In the genomic region with DNA sequence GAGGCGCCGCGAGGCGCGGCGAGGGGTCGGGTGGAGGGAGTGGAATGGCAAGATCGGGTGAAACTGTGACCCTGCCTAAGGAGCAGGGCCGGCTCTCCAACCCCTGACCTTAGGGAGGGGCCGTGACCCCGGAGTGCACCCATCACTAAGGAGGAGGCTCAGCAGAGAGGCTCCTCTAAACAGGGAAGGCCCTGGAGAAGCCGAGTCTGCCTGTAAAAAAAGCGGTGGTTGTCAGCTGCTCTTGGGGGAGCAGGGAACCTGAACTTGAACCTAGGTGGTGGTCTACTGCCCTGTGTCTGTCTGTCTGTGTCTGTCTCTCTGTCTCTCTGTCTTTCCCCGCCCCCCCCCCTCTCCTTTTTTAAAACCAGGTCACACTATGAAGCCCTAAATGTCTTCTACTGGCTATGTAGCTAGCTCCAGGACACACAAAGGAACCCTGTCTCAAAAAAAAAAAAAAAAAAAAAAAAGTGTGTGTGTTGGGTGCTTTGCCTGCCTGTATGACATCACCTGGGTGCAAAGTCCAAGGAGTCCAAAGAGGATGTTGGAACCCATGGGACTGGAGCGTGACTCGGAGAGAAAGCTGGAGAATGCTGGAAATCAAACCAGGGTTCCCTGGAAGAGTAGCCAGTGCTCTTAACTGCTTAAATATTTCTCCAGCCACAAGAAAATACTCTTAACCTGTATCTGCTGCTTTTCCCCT, we compare ENCODE assay signal across 8 mouse cellular contexts. TPM values are rescaled to one million over a fixed set of nuclear protein-coding genes. Genes with fewer than 3 reads are reported as not detected.
DNase-seq lines count a peak whose midpoint lies in the region; ATAC-seq and TF ChIP-seq lines count a peak whose summit lies in the region.

No protein-coding gene starts in this region.

- peak overlapping the region; percentile 74 for H3K4me3 ChIP-seq in erythroblast, embryonic 14.5 days (replicated peaks)
- H3K4me3 ChIP-seq in lung, postnatal 0 days (ENCODE audit: low read depth, low read length) = peak overlapping the region; percentile 60
- peak overlapping the region; percentile 72 for H3K4me3 ChIP-seq in stomach, postnatal 0 days (ENCODE audit: low read depth, low read length)

- H3K9ac ChIP-seq in lung, postnatal 0 days (replicated peaks; ENCODE audit: low read depth) = peak overlapping the region; percentile 92
- H3K9ac ChIP-seq in stomach, postnatal 0 days (ENCODE audit: low read length) = peak overlapping the region; percentile 98

- WGBS in lung, postnatal 0 days = 9% methylated on average over 16 of the region's 16 CpGs
- WGBS in stomach, postnatal 0 days = 5% methylated on average over 16 of the region's 16 CpGs

- H3K9me3 ChIP-seq in erythroblast, embryonic 14.5 days (ENCODE audit: control insufficient read depth, low read length) = no peaks in the 10 kb centered on the region
- H3K9me3 ChIP-seq in lung, postnatal 0 days (ENCODE audit: low read length) = no peaks in the 10 kb centered on the region
- no peaks in the 10 kb centered on the region for H3K9me3 ChIP-seq in stomach, postnatal 0 days (ENCODE audit: control insufficient read depth, low read length)

- ATAC-seq in lung, postnatal 0 days = peak; percentile 66
- peak; percentile 84 for ATAC-seq in stomach, postnatal 0 days (ENCODE audit: low FRiP score, low TSS enrichment)

- H3K36me3 ChIP-seq in erythroblast, embryonic 14.5 days (ENCODE audit: control insufficient read depth) = peaks cover 21% of the 10 kb centered on the region
- no peaks in the 10 kb centered on the region for H3K36me3 ChIP-seq in lung, postnatal 0 days (ENCODE audit: insufficient read depth, low read length)
- H3K36me3 ChIP-seq in stomach, postnatal 0 days (ENCODE audit: control insufficient read depth, insufficient read depth, low read length) = peaks cover 2% of the 10 kb centered on the region

- no peak for TF ChIP-seq CTCF in lung, postnatal 0 days (IDR thresholded peaks at IDR 0.05)
- TF ChIP-seq CTCF in stomach, postnatal 0 days (IDR thresholded peaks at IDR 0.05; ENCODE audit: low read depth) = no peak

- H3K4me2 ChIP-seq in lung, postnatal 0 days (replicated peaks; ENCODE audit: low read depth, low read length) = peak overlapping the region; percentile 68
- H3K4me2 ChIP-seq in stomach, postnatal 0 days (replicated peaks; ENCODE audit: low read depth) = peak overlapping the region; percentile 86

- peak overlapping the region; percentile 92 for H3K27ac ChIP-seq in lung, postnatal 0 days (ENCODE audit: low read length)
- peak overlapping the region; percentile 98 for H3K27ac ChIP-seq in stomach, postnatal 0 days (replicated peaks)

- H3K27me3 ChIP-seq in erythroblast, embryonic 14.5 days (ENCODE audit: control insufficient read depth) = no peaks in the 10 kb centered on the region; the same call in 1 of the 2 replicates
- no peaks in the 10 kb centered on the region for H3K27me3 ChIP-seq in lung, postnatal 0 days (replicated peaks; ENCODE audit: insufficient read depth, low read length)
- no peaks in the 10 kb centered on the region for H3K27me3 ChIP-seq in stomach, postnatal 0 days (ENCODE audit: control insufficient read depth, insufficient read depth, low read length)

- H3K4me1 ChIP-seq in erythroblast, embryonic 14.5 days (ENCODE audit: control insufficient read depth) = peaks cover 36% of the 10 kb centered on the region
- no peaks in the 10 kb centered on the region; the same call in 1 of the 2 replicates for H3K4me1 ChIP-seq in lung, postnatal 0 days (ENCODE audit: insufficient read depth, low read depth, low read length)
- H3K4me1 ChIP-seq in stomach, postnatal 0 days (replicated peaks; ENCODE audit: control insufficient read depth, insufficient read depth) = peaks cover 6% of the 10 kb centered on the region; the same call in 1 of the 2 replicates

- TF ChIP-seq EP300 in lung, postnatal 0 days (IDR thresholded peaks at IDR 0.05) = no peak
- no peak for TF ChIP-seq EP300 in stomach, postnatal 0 days (optimal IDR thresholded peaks at IDR 0.05)

- peak; percentile 71 for DNase-seq in thymus, postnatal 4 days
- DNase-seq in thymus, postnatal 25 days = no peak
- peak; percentile 76 for DNase-seq in kidney, adult 18-20 months
- DNase-seq in lung, postnatal 0 days (ENCODE audit: low spot score) = peak; percentile 48
- peak; percentile 85 for DNase-seq in stomach, postnatal 0 days (ENCODE audit: low spot score)
- no peak for DNase-seq in right cerebral cortex, postnatal 36 days (ENCODE audit: low spot score in 2 of 2)
- no peak for DNase-seq in embryo, embryonic 9.5 days (ENCODE audit: extremely low spot score)

RNA-seq across cellular contexts. Expression of gene Ndufs3, which starts 13.5 kb away (rescaled TPM):
- polyA plus RNA-seq in erythroblast, embryonic 14.5 days (2012) = 9.7 and 11.4 TPM in 2 replicates
- polyA plus RNA-seq in lung, postnatal 0 days (2015; fragmentation: Nextera tagmentation; extraction: Ambion mirVana) = 146 and 159 TPM in 2 replicates
- 224 and 230 TPM in 2 replicates for polyA plus RNA-seq in stomach, postnatal 0 days (2015; fragmentation: Nextera tagmentation; extraction: Ambion mirVana)

RNA-seq across cellular contexts. Expression of gene Kbtbd4, which starts 13.6 kb away (rescaled TPM):
- 0.30 and 0.53 TPM in 2 replicates for polyA plus RNA-seq in erythroblast, embryonic 14.5 days (2012)
- polyA plus RNA-seq in lung, postnatal 0 days (2015; fragmentation: Nextera tagmentation; extraction: Ambion mirVana) = 18.1 and 21.3 TPM in 2 replicates
- 16.4 and 18.4 TPM in 2 replicates for polyA plus RNA-seq in stomach, postnatal 0 days (2015; fragmentation: Nextera tagmentation; extraction: Ambion mirVana)

RNA-seq across cellular contexts. Expression of gene Celf1, which starts 22.0 kb away (rescaled TPM):
- 5.1 and 6.5 TPM in 2 replicates for polyA plus RNA-seq in erythroblast, embryonic 14.5 days (2012)
- 35.1 and 37.5 TPM in 2 replicates for polyA plus RNA-seq in lung, postnatal 0 days (2015; fragmentation: Nextera tagmentation; extraction: Ambion mirVana)
- 31.0 and 33.7 TPM in 2 replicates for polyA plus RNA-seq in stomach, postnatal 0 days (2015; fragmentation: Nextera tagmentation; extraction: Ambion mirVana)

RNA-seq across cellular contexts. Expression of gene C1qtnf4, which starts 32.5 kb away (rescaled TPM):
- polyA plus RNA-seq in erythroblast, embryonic 14.5 days (2012) = 3.9 and 5.9 TPM in 2 replicates
- polyA plus RNA-seq in lung, postnatal 0 days (2015; fragmentation: Nextera tagmentation; extraction: Ambion mirVana) = 6.2 and 8.2 TPM in 2 replicates
- polyA plus RNA-seq in stomach, postnatal 0 days (2015; fragmentation: Nextera tagmentation; extraction: Ambion mirVana) = 19.4 and 20.7 TPM in 2 replicates

Comparison
In these comparisons a context has a peak if more than half of its experiments do, and no peak if none do; other contexts are left out.
1. DNase-seq: peak in thymus, postnatal 4 days (single experiment), kidney, adult 18-20 months (single experiment), lung, postnatal 0 days (single experiment) and stomach, postnatal 0 days (single experiment); none in thymus, postnatal 25 days (single experiment), right cerebral cortex, postnatal 36 days (0 of 2) and embryo, embryonic 9.5 days (single experiment).
2. RNA of gene Ndufs3, which starts 13.5 kb away (polyA plus RNA-seq): 224 to 230 TPM in stomach, postnatal 0 days and 146 to 159 TPM in lung, postnatal 0 days; 9.7 to 11.4 TPM in erythroblast, embryonic 14.5 days; every median in the first group is over 10 times any median in the second.
3. RNA of gene Kbtbd4, which starts 13.6 kb away (polyA plus RNA-seq): 18.1 to 21.3 TPM in lung, postnatal 0 days and 16.4 to 18.4 TPM in stomach, postnatal 0 days; 0.30 to 0.53 TPM in erythroblast, embryonic 14.5 days; every median in the first group is over 10 times any median in the second.
4. Peak in every context shown above with its lines, with median percentiles within 50 percentile points of each other: H3K4me3 ChIP-seq.